Mouse (Mus musculus) layer of hippocampus, postnatal 14 days (tissue): Measurements from ENCODE around the gene Zdhhc18. TPM values are rescaled to one million over a fixed set of nuclear protein-coding genes. Genes with fewer than 3 reads are reported as not detected.

Experiments
- DNase-seq, 2 experiments: peaks; one replicate each; pipeline ENCODE4 v3.0.0; 2021 to 2022; ENCODE audit warnings: low spot score in 2 of 2, mixed read lengths in 1 of 2
- total RNA-seq, 2 experiments: library from RNA; stranded (reverse); gene quantifications; 2 replicates each; pipeline ENCODE4 v1.2.3; 2021

Zdhhc18 gene
- total RNA-seq, 2 experiments from 2014 or later, result 30.0 to 36.7 TPM

DNA sequence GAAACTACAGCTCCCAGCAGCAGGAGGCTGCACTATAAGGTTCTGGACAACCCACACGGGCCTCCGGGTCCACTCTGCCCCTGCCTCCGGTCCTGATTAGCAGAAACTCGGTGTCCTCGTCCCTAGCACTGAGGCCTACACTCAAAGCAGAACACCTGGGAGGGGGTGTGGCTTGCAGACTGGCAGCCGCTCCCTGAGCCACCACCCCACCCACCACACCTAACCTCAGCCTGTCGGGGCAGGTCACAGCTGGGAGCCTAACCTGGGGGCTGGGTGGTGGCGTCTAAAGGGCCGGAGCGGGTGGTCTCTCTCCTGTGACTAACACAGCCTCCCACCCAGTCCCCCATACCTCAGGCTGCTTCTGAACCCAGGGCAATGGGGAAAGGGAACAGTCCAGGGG, 42.7 kb downstream of the Zdhhc18 start:
- no peak for DNase-seq

DNA sequence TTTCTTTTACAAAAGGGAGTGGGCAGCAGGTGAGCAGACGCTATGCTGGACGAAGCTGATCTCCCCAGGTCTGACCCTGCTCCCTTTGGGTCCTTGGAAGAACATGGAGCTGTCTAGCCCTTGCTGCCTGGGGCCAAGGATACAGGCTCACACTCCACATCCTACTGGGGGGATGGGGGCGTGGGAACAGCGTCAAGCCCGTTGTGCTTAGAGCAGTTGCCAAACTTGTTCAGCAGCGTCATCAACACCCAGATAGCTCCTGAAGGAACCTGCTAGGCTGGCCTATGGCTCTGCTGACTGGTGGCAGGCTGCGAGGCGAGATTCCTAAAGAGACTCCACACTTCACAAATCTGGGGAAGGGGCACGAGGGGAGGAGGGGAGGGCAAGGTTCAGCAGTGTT, 44.6 kb downstream of the Zdhhc18 start:
- DNase-seq, result no peak

DNA sequence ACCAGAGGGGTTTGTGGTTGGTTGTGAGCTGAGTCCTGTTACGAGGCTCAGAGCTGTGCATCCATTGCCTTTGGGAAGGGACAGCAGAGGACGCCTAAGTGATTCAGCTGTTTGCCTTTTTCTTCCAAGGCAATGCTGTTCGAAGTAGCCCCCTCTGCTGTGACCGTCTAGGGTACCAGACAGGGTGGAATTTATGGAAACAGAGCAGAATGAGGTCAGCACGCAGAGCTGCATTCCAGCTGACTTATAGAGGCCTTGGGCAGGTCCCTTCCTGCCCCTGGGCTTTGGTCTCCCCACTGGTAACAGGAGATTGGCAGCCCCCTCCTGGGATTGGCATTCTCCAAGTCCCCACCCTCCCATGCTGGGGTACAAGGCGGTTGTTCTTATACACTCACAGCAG, 45.1 kb downstream of the Zdhhc18 start:
- DNase-seq, result no peak

DNA sequence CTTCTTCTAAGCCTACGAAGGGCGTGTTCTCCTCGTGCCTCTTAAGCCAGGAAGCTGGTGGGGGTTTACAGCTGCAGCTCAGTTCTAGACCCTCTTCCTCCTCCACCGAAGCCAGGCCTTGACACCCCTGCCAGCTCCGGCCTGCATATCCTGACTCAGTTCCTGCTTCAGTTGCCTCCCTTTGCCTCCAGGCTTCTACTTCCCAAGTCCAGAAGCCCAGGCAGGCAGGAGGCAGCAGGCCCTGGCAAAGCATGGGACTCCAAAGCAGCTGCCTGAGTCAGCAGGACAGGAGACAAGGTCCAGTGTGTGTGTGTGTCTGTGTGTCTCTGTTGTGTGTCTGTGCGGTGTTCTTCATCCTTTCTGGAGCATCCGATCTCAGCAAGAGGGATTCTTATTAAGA, 45.8 kb downstream of the Zdhhc18 start:
- no peak for DNase-seq

DNA sequence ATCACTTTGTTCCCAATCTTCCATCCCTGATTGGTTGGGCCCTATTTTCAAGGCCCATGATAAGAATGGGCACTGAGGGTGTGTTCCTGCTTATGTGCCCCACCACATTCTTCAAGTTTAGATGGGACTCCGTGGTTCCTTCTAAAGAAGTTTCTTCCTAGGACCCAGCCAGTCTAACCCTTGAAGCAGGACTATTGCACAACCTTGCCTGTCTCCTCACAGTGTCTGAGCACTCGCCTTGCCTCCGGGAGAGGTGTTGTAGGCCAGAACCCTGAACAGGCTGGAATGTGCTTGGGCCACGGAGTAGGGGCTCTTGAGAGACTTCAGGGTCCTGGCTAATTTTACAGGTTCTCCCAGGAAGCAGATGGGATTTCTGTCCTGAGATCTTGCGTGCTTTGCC, 46.9 kb downstream of the Zdhhc18 start:
- DNase-seq, result no peak

DNA sequence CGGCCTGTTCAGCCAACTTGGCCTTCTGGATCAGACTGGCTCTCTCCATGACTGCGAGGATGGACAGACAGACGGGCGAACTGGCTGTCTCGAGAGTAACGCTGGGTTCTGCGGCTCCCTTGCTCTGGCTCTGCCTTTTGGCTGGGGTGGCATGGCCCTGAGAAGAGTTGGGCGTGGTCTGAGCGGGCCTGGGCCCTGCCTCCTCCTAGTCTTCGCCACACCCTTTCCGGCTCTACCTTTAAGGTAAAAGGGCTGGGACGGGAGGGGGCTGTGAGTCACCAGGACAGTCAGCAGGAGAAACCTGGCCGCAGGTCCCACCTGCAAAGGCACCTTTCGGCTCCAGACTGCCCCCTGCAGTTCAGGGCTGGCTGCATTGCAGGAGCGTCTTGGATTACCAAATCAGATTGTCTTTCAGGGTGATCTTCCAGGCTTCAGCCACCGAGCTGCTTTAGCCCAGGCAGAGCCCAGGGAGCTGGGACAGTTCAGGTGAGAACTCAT, 48.2 kb downstream of the Zdhhc18 start, which contains the start of gene Sfn:
Sfn (minus strand) TSS at position 448 of the 498 bp plus-strand sequence.
- no peak for DNase-seq

DNA sequence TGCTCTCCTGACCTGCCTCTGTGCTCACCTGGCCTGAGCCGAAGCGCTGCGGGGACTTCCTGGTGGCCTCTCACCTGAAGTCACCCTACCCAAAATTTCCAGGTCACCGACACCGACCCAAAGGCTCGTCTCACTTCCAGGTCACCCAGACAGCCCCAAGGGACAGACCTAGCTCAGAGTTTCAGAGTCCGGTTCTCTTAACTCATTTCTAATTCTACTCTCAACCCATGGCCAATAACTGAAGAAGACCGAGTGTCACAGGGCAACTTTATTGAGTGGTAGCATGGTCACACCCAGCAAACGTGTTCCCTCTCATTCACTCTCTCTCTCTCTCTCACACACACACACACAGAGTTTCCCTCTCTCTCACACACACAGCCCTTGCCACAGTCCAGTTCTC, 49.6 kb downstream of the Zdhhc18 start:
- DNase-seq, result no peak

DNA sequence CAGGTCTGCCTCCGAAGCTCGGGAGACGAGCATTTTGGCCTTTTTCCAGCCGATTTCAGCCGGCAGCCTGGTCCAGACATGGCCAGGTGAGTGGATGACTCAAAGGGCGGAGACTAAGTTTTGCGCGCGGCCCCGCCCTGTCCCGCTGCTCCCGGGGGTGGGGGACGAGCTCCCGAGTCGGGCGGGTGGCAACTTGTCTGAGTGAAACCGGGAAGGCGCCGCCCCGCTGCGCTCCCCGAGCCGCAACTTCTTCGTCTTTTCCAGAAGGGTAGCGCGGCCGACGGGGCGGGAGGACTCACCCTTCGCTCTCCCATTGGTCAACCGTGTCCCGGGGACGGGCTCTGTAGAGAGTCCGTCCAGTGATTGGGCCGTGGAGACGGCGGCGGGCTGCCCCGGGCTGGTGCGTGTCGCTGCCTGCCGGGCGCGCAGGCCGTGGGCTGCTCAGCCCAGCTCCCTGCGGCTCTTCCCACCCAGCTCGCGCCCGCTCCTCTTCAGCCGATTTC, 50.3 kb downstream of the Zdhhc18 start:
- DNase-seq, result peak; percentile 47 to 78

DNA sequence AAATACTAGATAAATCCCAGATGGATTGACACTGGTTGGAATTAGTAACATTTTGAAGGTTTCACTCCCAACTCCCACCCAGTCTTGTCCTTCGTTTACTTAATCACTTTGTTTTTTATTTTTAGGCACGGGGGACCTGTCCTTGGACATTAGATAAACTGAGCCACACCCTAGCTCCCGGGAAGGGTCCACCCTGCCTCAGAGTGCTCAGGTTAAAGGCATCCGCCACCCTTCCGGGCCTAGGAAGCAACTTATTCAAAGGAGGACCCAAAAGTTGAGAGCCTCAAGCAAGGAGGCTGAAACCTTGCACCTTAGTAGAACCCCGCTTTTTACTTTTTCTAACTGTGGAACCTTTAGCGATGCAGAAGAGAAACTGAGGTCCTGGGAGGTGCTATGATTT, 50.8 kb downstream of the Zdhhc18 start:
- no peak for DNase-seq

DNA sequence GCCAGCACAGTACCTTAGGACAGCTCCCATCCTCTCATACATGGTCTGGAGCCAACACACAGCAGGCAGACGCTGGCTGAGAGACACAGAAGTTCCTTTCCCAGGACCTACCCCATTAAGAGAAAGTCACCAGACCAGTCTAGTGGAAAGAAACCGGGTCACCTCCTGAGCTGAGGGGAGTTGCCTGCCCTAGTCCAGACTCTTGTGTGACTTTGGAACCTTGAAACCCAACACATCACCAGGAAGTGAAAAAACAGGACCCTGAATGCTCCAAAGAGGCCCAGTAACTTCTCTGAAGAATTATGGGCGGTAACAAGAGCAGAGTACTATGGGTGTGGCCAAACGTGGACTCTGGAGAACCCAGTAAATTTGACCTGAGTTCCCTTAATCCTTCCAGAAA, 51.3 kb downstream of the Zdhhc18 start:
- DNase-seq, result no peak

DNA sequence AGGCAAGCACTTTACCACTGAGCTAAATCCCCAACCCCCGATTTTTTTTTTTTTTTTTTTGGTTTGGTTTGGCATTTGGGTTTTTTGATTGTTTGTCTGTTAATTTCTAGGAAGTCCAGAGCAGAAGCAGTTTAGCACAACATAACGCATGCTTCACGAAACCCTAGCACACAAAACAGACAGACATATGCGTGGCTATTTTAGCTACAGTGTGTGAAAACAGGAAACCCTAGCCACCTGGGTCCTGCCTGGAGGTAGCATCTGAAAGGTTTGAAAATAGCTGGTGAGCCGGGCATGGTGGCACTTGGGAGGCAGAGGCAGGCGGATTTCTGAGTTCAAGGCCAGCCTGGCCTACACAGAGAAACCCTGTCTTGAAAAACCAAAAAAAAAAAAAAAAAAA, 53.9 kb downstream of the Zdhhc18 start:
- no peak for DNase-seq

DNA sequence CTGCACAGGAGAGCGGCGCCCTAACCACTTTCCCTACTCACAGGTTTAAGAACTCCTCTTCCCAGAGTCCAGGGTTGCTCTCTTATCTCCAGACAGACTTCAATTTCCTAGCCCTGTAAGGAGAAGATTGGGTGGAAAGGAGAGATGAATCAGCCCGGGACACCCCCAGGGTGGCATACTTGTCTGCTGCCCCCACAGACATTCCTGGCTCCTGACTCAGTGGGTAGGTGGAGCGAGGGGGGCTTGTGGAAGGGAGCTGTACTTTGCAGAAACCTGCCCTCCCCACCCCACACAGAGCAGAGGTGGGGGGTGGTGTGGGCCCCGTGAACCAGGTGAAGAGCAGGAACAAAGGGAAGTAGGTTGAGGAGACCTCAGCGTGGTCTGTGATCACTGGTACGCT, 54.4 kb downstream of the Zdhhc18 start:
- no peak for DNase-seq

DNA sequence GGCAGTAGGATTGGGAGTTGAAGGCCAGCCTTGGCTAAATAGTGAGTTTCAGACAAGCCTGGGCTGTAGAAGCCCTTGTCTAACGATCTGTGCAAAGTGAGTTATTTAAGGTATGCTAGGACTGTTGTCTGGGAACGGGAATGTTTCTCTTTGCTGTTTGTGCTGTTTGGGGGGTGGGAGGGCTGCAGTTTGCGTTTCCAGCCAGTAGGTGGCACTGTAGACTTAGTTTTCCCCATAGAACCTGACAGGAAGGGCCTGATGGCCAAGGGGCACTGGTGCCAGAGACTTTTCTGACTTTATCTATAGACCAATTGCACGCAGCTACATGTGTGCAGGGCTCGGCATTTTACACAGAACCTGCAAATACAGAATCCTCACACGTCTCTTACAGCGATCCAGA, 57.4 kb downstream of the Zdhhc18 start:
- peak; percentile 66 to 67 for DNase-seq

DNA sequence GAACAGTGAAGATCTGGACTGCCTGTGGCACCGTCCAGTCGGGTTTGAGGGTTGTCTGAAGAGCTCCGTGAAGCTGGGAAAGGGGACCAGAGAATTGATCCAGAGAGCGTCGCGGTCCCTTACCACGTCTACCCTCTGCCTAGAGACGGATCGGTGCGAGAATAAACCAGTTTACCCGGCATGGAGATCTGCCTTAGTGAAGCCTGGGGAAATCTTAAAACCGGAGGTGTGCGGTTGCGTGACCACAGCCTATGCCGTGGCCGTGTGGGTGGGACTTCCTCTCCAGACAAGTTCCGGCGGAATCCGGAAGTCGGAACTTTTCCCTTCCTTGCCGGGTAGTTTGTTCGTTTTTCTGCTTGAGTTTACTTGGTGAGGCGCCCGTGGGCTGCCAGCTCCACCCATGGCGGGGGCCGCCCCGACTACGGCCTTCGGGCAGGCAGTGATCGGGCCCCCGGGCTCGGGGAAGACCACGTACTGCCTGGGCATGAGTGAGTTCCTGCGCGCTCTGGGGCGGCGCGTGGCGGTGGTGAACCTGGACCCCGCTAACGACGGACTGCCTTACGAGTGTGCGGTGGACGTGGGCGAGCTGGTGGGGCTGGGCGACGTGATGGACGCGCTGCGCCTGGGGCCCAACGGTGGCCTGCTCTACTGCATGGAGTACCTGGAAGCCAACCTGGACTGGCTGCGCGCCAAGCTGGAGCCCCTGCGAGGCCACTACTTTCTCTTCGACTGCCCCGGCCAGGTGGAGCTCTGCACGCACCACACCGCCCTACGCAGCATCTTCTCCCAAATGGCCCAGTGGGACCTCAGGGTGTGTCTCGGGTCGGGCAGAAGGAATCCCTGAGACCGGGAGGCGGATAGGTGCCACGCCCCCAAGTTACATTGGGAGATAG, 65.6 kb downstream of the Zdhhc18 start, which contains the start of gene Gpn2:
Gpn2 (plus strand) TSS at position 304 of the 893 bp plus-strand sequence.
- DNase-seq, result peak; percentile 71 to 86

DNA sequence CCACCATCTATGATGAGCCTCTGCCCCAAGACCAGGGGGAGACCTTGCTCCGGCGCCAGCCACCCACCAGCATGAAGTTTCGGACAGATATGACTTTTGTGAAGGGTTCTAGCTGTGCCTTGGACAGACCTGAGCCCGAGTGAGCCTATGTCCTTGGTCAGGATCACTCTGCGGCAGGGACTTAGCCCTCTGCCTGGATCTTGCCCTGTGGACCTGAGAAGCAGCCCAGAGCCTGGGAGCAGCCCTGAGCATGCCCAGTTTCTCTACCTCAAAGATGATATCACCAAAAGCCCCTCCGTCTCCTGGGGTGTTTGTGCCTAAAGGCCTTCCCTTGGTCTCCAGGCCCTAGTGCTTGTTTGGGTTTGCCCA, 66.3 kb downstream of the Zdhhc18 start:
- no peak for DNase-seq

DNA sequence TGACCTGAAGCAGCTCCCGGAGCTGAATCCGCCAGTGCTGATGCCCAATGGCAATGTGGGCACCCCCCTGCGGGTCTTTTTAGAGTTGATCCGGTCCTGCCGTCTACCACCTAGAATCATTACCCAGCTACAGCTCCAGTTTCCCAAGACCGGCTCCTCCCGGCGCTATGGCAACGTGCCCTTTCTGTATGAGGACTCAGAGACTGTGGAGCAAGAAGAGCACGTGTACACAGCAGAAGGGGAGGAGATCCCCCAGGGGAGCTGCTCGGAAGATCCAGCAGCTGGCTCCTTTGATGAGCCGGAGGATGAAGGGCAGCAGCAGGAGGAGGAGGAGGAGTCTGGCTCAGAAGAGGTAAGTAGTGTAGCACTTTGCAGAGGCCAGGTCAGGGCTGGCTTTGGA, 72.0 kb downstream of the Zdhhc18 start:
- DNase-seq, result no peak

DNA sequence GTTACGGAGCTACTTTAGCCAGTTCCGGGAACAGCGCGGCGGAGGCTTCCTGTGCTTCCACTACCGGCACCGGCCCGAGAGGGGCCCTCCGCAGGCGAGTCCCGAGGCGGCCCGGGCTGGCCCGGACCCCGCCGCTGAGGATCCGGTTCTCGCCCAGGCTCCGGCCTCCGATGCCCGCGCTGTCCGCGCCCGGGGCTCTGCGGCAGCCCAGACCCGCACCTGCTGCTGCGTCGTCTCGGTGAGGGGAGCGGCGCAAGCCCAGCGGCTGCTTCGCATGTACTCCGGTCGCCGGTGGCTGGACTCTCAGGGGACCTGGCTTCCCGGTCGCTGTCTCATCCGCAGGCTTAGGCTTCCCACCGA, 75.1 kb downstream of the Zdhhc18 start:
- no peak for DNase-seq

DNA sequence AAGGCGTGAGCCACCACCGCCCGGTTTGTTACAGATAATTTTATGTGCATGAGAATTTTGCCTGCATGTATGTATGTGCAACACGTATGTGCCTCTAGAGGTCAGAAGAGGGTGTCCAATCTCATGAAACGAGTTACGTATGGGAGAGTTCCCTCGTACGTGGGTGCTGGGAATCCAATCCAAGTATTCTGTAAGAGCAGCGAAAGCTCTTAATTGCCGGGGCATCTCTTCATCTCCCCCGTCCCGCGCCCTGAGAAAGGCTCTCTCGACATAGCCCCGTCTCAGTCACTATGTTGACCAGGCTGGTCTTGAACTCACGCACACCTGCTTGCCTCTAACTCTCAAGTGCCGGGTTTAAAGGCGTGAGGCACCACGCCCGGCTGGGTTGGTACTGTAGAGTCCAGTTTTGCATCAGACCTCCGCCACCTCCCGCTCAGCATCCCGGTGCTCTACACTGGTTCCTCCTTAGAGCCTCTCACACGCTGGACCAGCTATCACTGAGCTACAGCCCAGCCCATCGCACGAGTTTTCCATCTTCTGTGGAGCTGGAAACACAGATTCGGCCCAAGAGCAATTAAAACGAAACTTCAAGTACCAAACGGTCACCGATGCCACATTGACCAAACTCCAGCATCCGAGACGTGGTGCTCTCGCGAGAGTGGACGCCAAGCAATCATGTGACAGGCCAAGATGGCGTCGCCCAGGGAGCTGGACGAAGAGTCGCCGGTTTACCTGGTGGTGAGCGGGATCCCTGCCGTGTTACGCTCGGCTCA, 75.7 kb downstream of the Zdhhc18 start, which contains the start of gene Gpatch3:
Gpatch3 (plus strand) TSS at position 676 of the 773 bp plus-strand sequence.
- DNase-seq, result peak; percentile 89 to 94

DNA sequence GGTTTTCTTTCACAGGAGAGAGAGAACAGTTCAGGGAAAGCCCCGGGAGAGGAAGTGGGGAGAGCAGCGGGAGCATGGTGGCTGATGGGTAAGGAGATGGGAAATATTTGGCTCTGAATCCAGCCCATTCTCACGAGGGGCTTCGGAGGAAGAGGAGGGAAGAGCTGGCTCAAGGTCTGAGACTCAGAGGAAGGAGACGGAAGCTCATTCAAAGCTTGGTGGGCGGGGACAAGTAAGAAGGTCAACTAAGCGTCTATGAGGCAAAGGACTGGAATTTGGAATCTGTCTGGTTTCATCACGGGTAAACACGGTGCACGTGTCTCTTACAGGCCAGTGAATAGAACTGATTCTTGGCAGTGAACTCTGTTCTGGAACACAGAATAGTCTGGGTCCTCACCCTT, 79.9 kb downstream of the Zdhhc18 start:
- DNase-seq, result no peak

DNA sequence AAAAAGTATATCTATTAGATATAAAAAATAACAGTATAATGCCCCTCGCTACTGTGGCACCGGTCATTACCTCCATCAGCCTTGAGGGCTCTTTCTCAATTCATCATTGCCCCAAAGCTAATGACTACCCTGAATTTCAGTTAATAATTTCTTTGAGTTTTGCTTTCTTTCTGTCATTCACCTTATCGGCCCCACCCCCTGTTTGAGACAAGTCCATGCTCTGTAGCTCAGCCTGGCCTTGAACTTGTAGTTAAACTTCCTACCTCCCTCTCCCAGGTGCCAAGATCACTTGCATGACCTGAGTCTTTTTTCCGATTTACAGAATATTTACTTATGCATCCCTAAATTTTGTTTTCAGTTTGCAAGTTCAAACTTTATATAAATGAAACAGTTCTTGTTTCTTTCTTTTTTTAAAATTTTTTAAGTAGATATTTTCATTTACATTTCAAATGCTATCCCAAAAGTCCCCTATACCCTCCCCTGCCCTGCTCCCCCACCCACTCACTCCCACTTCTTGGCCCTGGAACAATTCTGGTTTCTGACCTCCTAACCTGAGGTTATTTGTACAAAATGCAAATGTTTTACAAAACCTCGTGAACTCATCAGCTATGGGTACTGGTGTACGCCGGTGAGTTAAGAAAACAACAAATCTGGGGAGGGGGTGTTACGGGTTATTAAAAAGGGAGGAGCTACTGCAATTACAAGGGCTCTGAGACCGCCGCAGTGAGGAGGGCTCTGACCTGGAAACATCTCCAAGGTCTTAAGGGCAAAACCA, 80.5 kb downstream of the Zdhhc18 start:
- no peak for DNase-seq

DNA sequence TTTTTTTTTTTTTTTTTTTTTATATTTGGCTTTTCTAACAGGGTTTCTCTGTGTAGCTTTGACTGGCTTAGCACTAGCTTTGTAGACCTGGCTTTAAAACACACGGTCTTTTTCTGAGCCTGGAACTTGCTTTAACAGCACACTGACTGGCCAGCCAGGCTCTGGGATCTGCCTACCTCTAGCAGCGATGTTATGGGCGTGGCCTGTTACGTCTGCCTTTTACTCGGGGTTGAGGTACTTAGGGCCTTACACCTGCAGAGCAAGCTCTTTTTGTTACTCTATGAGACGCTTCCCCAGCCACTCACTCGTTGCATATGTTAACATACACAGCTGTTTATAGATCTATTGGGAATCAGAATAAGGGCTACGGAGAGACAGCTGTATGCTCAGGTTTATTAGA, 82.7 kb downstream of the Zdhhc18 start:
- no peak for DNase-seq
